Mouse (Mus musculus) forebrain, embryonic 11.5 days (tissue): ENCODE results near the gene Hcar2. TPM values are rescaled to one million over a fixed set of nuclear protein-coding genes. Genes with fewer than 3 reads are reported as not detected.

ENCODE experiments used
- ATAC-seq: fragments of 200-750 bp; cut with Nextera tagmentation; replicated peaks from 2 replicates; pipeline ENCODE4 v1.8.0; 2017; ENCODE audit warnings: moderate TSS enrichment; ENCODE audit not compliant: low FRiP score
- DNase-seq: peaks from one replicate; pipeline ENCODE4 v3.0.0-alpha.2; 2017; ENCODE audit warnings: low spot score
- H3K27ac ChIP-seq: fragments of 300-500 bp; sonication (generic); 2 replicates; pipeline ENCODE4 v1.5.1; 2014; ENCODE audit warnings: low read depth, low read length
- H3K27me3 ChIP-seq: fragments of 300-500 bp; sonication (generic); 2 replicates; pipeline ENCODE4 v1.6.1; 2014; ENCODE audit warnings: mild to moderate bottlenecking, low read length, mixed read lengths; ENCODE audit not compliant: control insufficient read depth, insufficient read depth
- H3K36me3 ChIP-seq: fragments of 300-500 bp; sonication (generic); 2 replicates; pipeline ENCODE4 v1.6.1; 2014; ENCODE audit warnings: mild to moderate bottlenecking, low read length, moderate library complexity, mixed read lengths; ENCODE audit not compliant: control insufficient read depth, insufficient read depth
- H3K4me1 ChIP-seq: fragments of 300-500 bp; sonication (generic); replicated peaks from 2 replicates; pipeline ENCODE4 v1.6.1; 2014; ENCODE audit warnings: low read length, mixed read lengths; ENCODE audit not compliant: control insufficient read depth, insufficient read depth
- H3K4me2 ChIP-seq: fragments of 300-500 bp; sonication (generic); 2 replicates; pipeline ENCODE4 v1.6.1; 2014; ENCODE audit warnings: low read depth, mild to moderate bottlenecking, low read length, moderate library complexity, mixed read lengths; ENCODE audit not compliant: severe bottlenecking
- H3K4me3 ChIP-seq: fragments of 300-500 bp; sonication (generic); 2 replicates; pipeline ENCODE4 v1.5.1; 2014; ENCODE audit warnings: low read depth, low read length
- H3K9ac ChIP-seq: fragments of 300-500 bp; sonication (generic); 2 replicates; pipeline ENCODE4 v1.6.1; 2014; ENCODE audit warnings: low read length
- H3K9me3 ChIP-seq: fragments of 300-500 bp; sonication (generic); 2 replicates; pipeline ENCODE4 v1.6.1; 2016; ENCODE audit warnings: low read length, mixed read lengths; ENCODE audit not compliant: control insufficient read depth
- WGBS: fragments of 180-500 bp; shearing (Covaris S2); extraction: QIAGEN DNeasy Blood & Tissue Kit; methylation state at CpG from one replicate; pipeline ENCODE4 v1.1.7; 2014; 5-methylcytosine and 5-hydroxymethylcytosine counted together
- polyA plus RNA-seq: library from polyadenylated mRNA; unstranded; fragments of >200 nt; fragmentation: Nextera tagmentation; extraction: Ambion mirVana; gene quantifications from 2 replicates; pipeline ENCODE4 v1.2.1, GENCODE M21; 2014

Hcar2 gene
- polyA plus RNA-seq, 1 experiment from 2014 or later: not detected

DNA sequence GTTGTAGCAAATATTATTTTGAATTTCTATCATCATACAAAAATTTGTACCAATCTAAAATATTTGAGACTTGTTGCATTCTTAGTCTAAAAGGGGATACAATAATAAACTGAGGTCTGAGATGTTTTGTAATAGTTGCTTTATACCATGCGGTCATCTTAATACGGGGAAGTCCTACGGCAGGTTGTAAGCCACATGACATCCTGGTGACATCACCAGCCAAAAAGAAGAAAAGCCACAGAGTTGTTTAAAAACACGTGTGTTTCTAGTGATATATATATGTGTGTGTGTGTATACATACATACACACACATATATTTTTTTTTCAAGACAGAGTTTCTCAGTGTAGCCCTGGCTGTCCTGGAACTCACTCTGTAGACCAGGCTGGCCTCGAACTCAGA lies 28.2 kb upstream of the Hcar2 start:
- H3K27ac ChIP-seq: no peak overlapping the region
- H3K4me2 ChIP-seq: no peak overlapping the region
- H3K36me3 ChIP-seq: no peaks in the 10 kb centered on the region
- DNase-seq (no peak), ATAC-seq (no peak)
- H3K4me1 ChIP-seq: no peaks in the 10 kb centered on the region
- H3K4me3 ChIP-seq: no peak overlapping the region
- no peak overlapping the region for H3K9ac ChIP-seq
- H3K9me3 ChIP-seq: no peaks in the 10 kb centered on the region
- WGBS: 90% methylated on average over 5 of the region's 5 CpGs
- no peaks in the 10 kb centered on the region for H3K27me3 ChIP-seq

DNA sequence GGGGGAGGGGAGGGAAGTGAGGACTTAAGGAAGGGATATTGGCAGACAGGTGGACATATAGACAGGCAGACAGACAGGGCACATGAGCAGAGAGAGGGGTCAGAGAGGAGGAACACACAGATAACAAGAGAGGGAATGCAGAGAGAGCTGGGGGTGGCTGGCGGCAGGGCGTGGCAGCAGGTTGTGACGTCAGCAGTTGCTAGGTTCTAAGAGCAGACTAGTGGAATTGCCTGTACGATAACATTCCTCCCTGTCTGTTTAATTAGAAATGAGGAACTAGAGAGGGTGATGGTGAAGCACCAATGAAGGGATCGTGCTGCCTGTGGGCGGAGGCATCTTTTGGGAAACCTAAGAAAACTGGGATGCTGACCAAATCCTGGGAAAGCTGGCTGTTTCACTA lies 26.4 kb upstream of the Hcar2 start:
- 57% methylated on average over 6 of the region's 6 CpGs for WGBS
- no peak for DNase-seq

DNA sequence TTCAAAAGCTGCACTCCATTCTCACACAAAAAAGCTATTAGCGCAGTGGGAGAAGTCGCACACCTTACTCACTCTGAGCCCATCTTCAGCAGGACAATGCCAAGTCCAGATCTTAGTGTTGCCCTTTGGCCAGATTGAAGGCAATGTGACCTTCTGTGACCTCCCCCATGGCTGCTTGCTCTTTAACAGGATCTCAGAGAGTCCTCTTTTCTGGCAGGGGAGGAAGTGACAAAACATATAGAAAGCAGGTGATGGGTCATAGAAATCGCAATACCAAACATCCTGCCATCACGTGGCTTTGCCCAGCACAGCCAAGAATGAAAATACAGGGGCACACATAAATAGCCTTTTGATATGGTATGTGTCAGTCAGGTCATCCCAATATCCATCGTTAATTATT lies 25.7 kb upstream of the Hcar2 start:
- WGBS: 82% methylated on average over 5 of the region's 5 CpGs
- Histone ChIP-seq H3K27ac (no peak overlapping the region), H3K36me3 (no peaks in the 10 kb centered on the region), H3K4me2 (no peak overlapping the region), H3K27me3 (no peaks in the 10 kb centered on the region), H3K9ac (no peak overlapping the region), H3K9me3 (no peaks in the 10 kb centered on the region), H3K4me1 (no peaks in the 10 kb centered on the region), H3K4me3 (no peak overlapping the region)
- ATAC-seq (no peak), DNase-seq (no peak)

More for the DNA sequence above, 26.4 kb upstream of the Hcar2 start:
- no peak for ATAC-seq
- Histone ChIP-seq H3K36me3 (no peaks in the 10 kb centered on the region), H3K27ac (no peak overlapping the region), H3K9ac (no peak overlapping the region), H3K4me3 (no peak overlapping the region), H3K4me1 (no peaks in the 10 kb centered on the region), H3K4me2 (no peak overlapping the region), H3K9me3 (no peaks in the 10 kb centered on the region), H3K27me3 (no peaks in the 10 kb centered on the region)

GRCm38 (mm10) chr5:123890312-123890711 lies 25.0 kb upstream of the Hcar2 start:
- ATAC-seq (no peak), DNase-seq (no peak)
- Histone ChIP-seq H3K36me3 (no peaks in the 10 kb centered on the region), H3K4me3 (no peak overlapping the region), H3K4me1 (no peaks in the 10 kb centered on the region), H3K4me2 (no peak overlapping the region), H3K27ac (no peak overlapping the region), H3K9me3 (no peaks in the 10 kb centered on the region), H3K9ac (no peak overlapping the region), H3K27me3 (no peaks in the 10 kb centered on the region)
- WGBS: 82% methylated on average over 2 of the region's 2 CpGs

- WGBS: 85% methylated on average over 3 of the region's 3 CpGs
- Histone ChIP-seq H3K36me3 (no peaks in the 10 kb centered on the region), H3K9ac (no peak overlapping the region), H3K4me3 (no peak overlapping the region), H3K4me1 (no peaks in the 10 kb centered on the region), H3K4me2 (no peak overlapping the region), H3K27ac (no peak overlapping the region), H3K9me3 (no peaks in the 10 kb centered on the region), H3K27me3 (no peaks in the 10 kb centered on the region)
- DNase-seq (no peak), ATAC-seq (no peak)
These were observed 21.1 kb upstream of the Hcar2 start for GRCm38 (mm10) chr5:123886365-123886764.

- Histone ChIP-seq H3K27ac (no peak overlapping the region), H3K4me3 (no peak overlapping the region), H3K9ac (no peak overlapping the region), H3K4me1 (no peaks in the 10 kb centered on the region), H3K9me3 (no peaks in the 10 kb centered on the region), H3K27me3 (no peaks in the 10 kb centered on the region), H3K4me2 (no peak overlapping the region), H3K36me3 (no peaks in the 10 kb centered on the region)
- DNase-seq (no peak), ATAC-seq (no peak)
- WGBS: 86% methylated on average over 10 of the region's 10 CpGs
These were observed 19.0 kb upstream of the Hcar2 start for GRCm38 (mm10) chr5:123884332-123884731.

GRCm38 (mm10) chr5:123883891-123884290 lies 18.6 kb upstream of the Hcar2 start:
- H3K27me3 ChIP-seq: no peaks in the 10 kb centered on the region
- 87% methylated on average over 7 of the region's 7 CpGs for WGBS
- H3K9ac ChIP-seq: no peak overlapping the region
- H3K4me3 ChIP-seq: no peak overlapping the region
- no peaks in the 10 kb centered on the region for H3K4me1 ChIP-seq
- no peak overlapping the region for H3K4me2 ChIP-seq
- no peak overlapping the region for H3K27ac ChIP-seq
- no peaks in the 10 kb centered on the region for H3K9me3 ChIP-seq
- DNase-seq (no peak), ATAC-seq (no peak)
- H3K36me3 ChIP-seq: no peaks in the 10 kb centered on the region

DNA sequence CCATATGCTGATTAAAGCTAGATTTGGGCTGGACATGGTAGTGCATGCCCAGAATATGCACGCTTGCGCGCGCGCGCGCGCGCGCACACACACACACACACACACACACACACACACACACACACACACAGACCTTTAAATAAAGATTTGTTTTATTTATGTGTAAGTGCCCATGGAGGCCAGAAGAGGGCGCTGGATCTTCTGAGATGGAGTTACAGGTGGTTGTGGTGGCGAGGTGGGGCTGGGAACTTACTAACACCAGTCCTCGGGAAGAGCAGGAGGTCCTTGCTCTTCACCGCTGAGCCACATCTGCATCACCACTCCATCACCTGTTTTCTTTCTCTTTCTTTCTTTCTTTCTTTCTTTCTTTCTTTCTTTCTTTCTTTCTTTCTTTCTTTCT lies 15.5 kb upstream of the Hcar2 start:
- ATAC-seq (no peak), DNase-seq (no peak)
- WGBS: 80% methylated on average over 14 of the region's 14 CpGs
- Histone ChIP-seq H3K27me3 (no peaks in the 10 kb centered on the region), H3K9me3 (no peaks in the 10 kb centered on the region), H3K4me2 (no peak overlapping the region), H3K4me1 (no peaks in the 10 kb centered on the region), H3K36me3 (no peaks in the 10 kb centered on the region), H3K27ac (no peak overlapping the region), H3K9ac (no peak overlapping the region), H3K4me3 (no peak overlapping the region)

DNA sequence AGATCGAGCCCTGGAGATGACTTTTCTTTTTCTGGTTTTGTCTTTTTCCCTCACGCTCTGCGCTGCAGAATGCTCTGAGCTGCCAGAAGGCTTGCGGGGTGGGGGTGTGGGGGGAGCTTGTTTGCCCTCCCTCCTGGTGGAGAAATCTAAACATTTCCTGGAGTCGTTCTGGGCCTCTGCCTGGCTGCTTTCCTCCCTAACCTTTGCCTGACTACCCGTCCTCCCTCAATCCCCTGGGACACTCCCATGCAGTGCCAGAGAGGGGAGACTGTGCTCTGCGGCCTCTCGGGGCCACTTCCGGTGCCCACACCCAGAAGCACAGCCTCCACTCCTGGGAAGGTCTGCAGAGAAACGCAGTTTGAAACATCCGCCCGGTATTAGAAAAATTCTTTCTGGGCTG lies 14.6 kb upstream of the Hcar2 start, which contains the start of gene Hcar1:
TSS of gene Hcar1 (minus strand) at position 93 of the 400 bp plus-strand sequence.
- H3K9me3 ChIP-seq: no peaks in the 10 kb centered on the region
- no peak for ATAC-seq
- H3K27me3 ChIP-seq: no peaks in the 10 kb centered on the region
- 76% methylated on average over 12 of the region's 12 CpGs for WGBS
- H3K4me1 ChIP-seq: no peaks in the 10 kb centered on the region
- H3K4me2 ChIP-seq: no peak within 1 kb of the TSS
- no peak within 1 kb of the TSS for H3K27ac ChIP-seq
- H3K36me3 ChIP-seq: no peaks in the 10 kb centered on the region
- no peak within 1 kb of the TSS for H3K9ac ChIP-seq
- no peak for DNase-seq
- H3K4me3 ChIP-seq: no peak within 1 kb of the TSS
